Mouse (Mus musculus) embryonic facial prominence, embryonic 13.5 days (tissue): ENCODE measurements around the gene Tcf23. TPM values are rescaled to one million over a fixed set of nuclear protein-coding genes. Genes with fewer than 3 reads are reported as not detected.

Experiments used
- ATAC-seq: fragments of 200-750 bp; cut with Nextera tagmentation; 2 replicates; pipeline ENCODE4 v1.8.0; 2017; ENCODE audit warnings: low read depth; ENCODE audit not compliant: insufficient number of reproducible peaks, insufficient read depth, low FRiP score, low TSS enrichment
- H3K27ac ChIP-seq: fragments of 300-500 bp; sonication (generic); 2 replicates; pipeline ENCODE4 v1.5.1; 2015; ENCODE audit warnings: moderate library complexity, mild to moderate bottlenecking, inconsistent platforms
- H3K27me3 ChIP-seq: fragments of 300-500 bp; sonication (generic); 2 replicates; pipeline ENCODE4 v1.6.1; 2015; ENCODE audit warnings: mild to moderate bottlenecking, inconsistent platforms
- H3K36me3 ChIP-seq: fragments of 300-500 bp; sonication (generic); 2 replicates; pipeline ENCODE4 v1.6.1; 2015; ENCODE audit warnings: mild to moderate bottlenecking, inconsistent platforms
- H3K4me1 ChIP-seq: fragments of 300-500 bp; sonication (generic); 2 replicates; pipeline ENCODE4 v1.6.1; 2015; ENCODE audit warnings: inconsistent platforms
- H3K4me2 ChIP-seq: fragments of 300-500 bp; sonication (generic); 2 replicates; pipeline ENCODE4 v1.6.1; 2015; ENCODE audit warnings: moderate library complexity, mild to moderate bottlenecking, inconsistent platforms
- H3K4me3 ChIP-seq: fragments of 300-500 bp; sonication (generic); 2 replicates; pipeline ENCODE4 v1.5.1; 2015; ENCODE audit warnings: mild to moderate bottlenecking, inconsistent platforms
- H3K9ac ChIP-seq: fragments of 300-500 bp; sonication (generic); 2 replicates; pipeline ENCODE4 v1.6.1; 2015; ENCODE audit warnings: mild to moderate bottlenecking, inconsistent platforms
- H3K9me3 ChIP-seq: fragments of 300-500 bp; sonication (generic); 2 replicates; pipeline ENCODE4 v1.6.1; 2016; ENCODE audit warnings: inconsistent platforms
- WGBS: fragments of 180-500 bp; shearing (Covaris S2); methylation state at CpG from one replicate; pipeline ENCODE4 v1.1.7; 2015; ENCODE audit warnings: mixed read lengths; 5-methylcytosine and 5-hydroxymethylcytosine counted together
- polyA plus RNA-seq: library from polyadenylated mRNA; unstranded; fragments of >200 nt; fragmentation: Nextera tagmentation; extraction: Ambion mirVana; gene quantifications from 2 replicates; pipeline ENCODE4 v1.2.1, GENCODE M21; 2015

Gene Tcf23
- polyA plus RNA-seq, 1 experiment from 2014 or later = not detected

GRCm38 (mm10) chr5:30963916-30964315, 4.5 kb upstream of the Tcf23 start:
- Histone ChIP-seq H3K9ac (no peak overlapping the region), H3K27me3 (no peaks in the 10 kb centered on the region), H3K4me2 (no peak overlapping the region), H3K9me3 (no peaks in the 10 kb centered on the region), H3K36me3 (0 out of 2 replicates have a peak, but pooled peaks cover under 1% of the 10 kb centered on the region), H3K4me3 (no peak overlapping the region), H3K27ac (no peak overlapping the region), H3K4me1 (peaks cover 5% of the 10 kb centered on the region)
- no peak for ATAC-seq
- 78% methylated on average over 3 of the region's 3 CpGs for WGBS

DNA sequence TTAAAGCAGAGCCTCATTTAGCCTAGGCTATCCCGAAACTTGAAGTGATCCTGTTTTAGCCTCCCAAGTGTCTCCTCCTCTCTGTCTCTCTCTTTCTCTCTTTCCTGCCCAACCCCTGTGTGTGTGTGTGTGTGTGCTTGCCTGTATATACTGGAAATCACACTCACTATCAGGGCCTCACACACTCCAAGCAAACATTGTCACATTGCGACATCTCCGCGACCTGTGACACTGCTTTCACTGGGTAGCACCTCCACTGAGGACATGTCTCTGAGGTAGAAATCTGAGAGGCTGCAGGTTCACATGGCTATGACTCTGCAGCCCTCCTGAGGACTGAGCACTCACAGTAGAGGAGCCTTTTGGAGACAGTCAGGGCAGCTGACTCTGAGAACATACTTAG, 2.3 kb upstream of the Tcf23 start:
- no peaks in the 10 kb centered on the region for H3K9me3 ChIP-seq
- no peaks in the 10 kb centered on the region for H3K27me3 ChIP-seq
- no peak overlapping the region for H3K9ac ChIP-seq
- H3K27ac ChIP-seq = no peak overlapping the region
- no peak for ATAC-seq
- H3K36me3 ChIP-seq = no peaks in the 10 kb centered on the region
- WGBS = 95% methylated on average over 4 of the region's 4 CpGs
- H3K4me3 ChIP-seq = no peak overlapping the region
- H3K4me1 ChIP-seq = no peaks in the 10 kb centered on the region
- no peak overlapping the region for H3K4me2 ChIP-seq

DNA sequence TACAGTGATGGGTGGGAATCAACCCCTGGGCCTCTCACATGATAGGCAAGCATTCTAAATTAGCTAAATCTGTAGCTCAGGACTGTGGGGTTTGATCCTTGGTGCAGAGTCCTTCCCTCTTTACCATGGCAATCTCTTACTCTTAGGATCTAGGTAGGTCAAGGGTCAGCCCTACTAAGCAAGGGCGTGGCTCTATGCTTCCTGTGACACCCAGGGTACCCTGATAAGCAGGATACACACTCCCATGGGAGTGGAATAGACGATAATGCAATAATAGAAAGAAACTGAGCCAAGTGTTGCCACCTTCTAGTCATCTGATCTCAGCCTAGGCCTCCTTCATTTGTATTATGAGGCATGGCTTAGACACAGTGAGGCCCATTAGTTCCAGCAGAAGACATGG, 978 bp downstream of the Tcf23 start:
- WGBS = 70% methylated on average over 2 of the region's 2 CpGs
- no peak overlapping the region for H3K4me3 ChIP-seq

GRCm38 (mm10) chr5:30974870-30975656, 6.6 kb downstream of the Tcf23 start:
- no peaks in the 10 kb centered on the region for H3K4me1 ChIP-seq
- H3K9ac ChIP-seq = no peak overlapping the region
- no peak overlapping the region for H3K4me2 ChIP-seq
- H3K36me3 ChIP-seq = no peaks in the 10 kb centered on the region
- H3K27ac ChIP-seq = no peak overlapping the region
- H3K9me3 ChIP-seq = no peaks in the 10 kb centered on the region
- 74% methylated on average over 9 of the region's 9 CpGs for WGBS
- no peak overlapping the region for H3K4me3 ChIP-seq
- H3K27me3 ChIP-seq = no peaks in the 10 kb centered on the region
- ATAC-seq = 0 out of 2 replicates have a peak, but pooled peaks have one; percentile 37

More for the DNA sequence above, 978 bp downstream of the Tcf23 start:
- H3K27me3 ChIP-seq = no peaks in the 10 kb centered on the region
- no peaks in the 10 kb centered on the region for H3K4me1 ChIP-seq
- no peaks in the 10 kb centered on the region for H3K9me3 ChIP-seq
- H3K27ac ChIP-seq = no peak overlapping the region
- H3K4me2 ChIP-seq = no peak overlapping the region
- ATAC-seq = no peak
- no peaks in the 10 kb centered on the region for H3K36me3 ChIP-seq
- no peak overlapping the region for H3K9ac ChIP-seq

DNA sequence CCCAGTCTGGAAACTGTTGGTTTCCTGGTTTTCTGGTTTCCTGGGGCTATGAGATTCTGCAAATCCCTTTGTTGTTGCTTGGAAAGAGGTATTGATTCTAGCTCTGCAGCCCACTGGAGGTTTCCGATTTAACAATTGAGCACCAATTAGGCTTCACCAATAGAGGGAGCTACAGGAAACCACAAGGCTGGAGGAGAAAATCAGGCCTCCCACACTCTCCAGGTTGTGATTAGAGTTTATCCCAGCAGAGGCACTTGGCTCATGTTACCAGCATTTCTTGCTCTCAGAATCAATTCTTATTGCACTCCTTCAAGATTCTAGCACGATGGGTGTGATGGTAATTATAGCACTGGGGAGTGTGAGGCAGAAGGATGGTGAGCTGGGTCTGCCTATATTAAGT, 13.9 kb downstream of the Tcf23 start:
- Histone ChIP-seq H3K27ac (no peak overlapping the region), H3K9me3 (no peaks in the 10 kb centered on the region), H3K4me1 (no peaks in the 10 kb centered on the region), H3K9ac (no peak overlapping the region), H3K27me3 (no peaks in the 10 kb centered on the region), H3K4me2 (no peak overlapping the region), H3K4me3 (no peak overlapping the region), H3K36me3 (no peaks in the 10 kb centered on the region)
- ATAC-seq = no peak
- 23% methylated on average over 2 of the region's 2 CpGs for WGBS

DNA sequence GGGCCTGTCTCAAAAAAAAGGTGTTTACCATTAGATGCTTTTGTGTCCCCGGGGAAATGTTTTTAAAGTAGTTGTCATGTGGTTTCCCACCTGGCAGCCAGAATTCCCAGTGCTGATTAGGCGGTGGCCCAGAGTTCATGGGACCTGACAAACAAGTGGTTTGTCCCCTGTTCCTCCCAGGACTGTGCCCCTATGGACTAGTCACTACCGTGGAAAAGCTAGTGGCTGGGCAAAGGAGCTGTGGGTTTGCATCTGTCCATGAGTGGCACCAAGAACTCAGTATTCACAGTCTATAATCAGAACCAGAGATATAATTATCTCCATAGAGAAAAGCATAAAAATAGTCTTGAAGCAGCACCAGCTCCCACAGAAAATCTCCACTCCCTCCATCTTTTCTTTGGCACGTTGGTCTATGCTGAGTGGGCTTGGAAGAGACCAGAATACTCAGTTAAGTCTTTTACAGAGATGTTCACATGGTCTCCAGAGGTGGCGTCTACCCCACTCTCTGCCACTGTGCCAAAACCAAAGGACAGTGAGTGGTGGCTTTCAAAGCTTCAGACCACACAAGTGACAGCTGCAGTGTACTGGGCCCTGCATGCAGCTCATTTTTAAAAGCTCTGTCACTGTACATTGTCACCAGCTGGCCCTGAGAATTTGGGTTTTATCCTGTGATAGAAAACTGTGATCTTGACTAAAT, 24.7 kb downstream of the Tcf23 start:
- H3K9me3 ChIP-seq = no peaks in the 10 kb centered on the region
- H3K36me3 ChIP-seq = no peaks in the 10 kb centered on the region
- no peak overlapping the region for H3K4me2 ChIP-seq
- no peak overlapping the region for H3K9ac ChIP-seq
- ATAC-seq = no peak; the same call in 1 of the 2 replicates
- 66% methylated on average over 5 of the region's 5 CpGs for WGBS
- no peak overlapping the region for H3K27ac ChIP-seq
- no peaks in the 10 kb centered on the region for H3K27me3 ChIP-seq
- no peaks in the 10 kb centered on the region for H3K4me1 ChIP-seq
- no peak overlapping the region for H3K4me3 ChIP-seq

GRCm38 (mm10) chr5:30994074-30994473, 25.6 kb downstream of the Tcf23 start:
- H3K27ac ChIP-seq = no peak overlapping the region
- no peaks in the 10 kb centered on the region for H3K36me3 ChIP-seq
- H3K27me3 ChIP-seq = no peaks in the 10 kb centered on the region
- WGBS = 72% methylated on average over 3 of the region's 3 CpGs
- H3K4me2 ChIP-seq = no peak overlapping the region
- no peaks in the 10 kb centered on the region for H3K4me1 ChIP-seq
- ATAC-seq = no peak
- no peaks in the 10 kb centered on the region for H3K9me3 ChIP-seq
- no peak overlapping the region for H3K4me3 ChIP-seq
- no peak overlapping the region for H3K9ac ChIP-seq

DNA sequence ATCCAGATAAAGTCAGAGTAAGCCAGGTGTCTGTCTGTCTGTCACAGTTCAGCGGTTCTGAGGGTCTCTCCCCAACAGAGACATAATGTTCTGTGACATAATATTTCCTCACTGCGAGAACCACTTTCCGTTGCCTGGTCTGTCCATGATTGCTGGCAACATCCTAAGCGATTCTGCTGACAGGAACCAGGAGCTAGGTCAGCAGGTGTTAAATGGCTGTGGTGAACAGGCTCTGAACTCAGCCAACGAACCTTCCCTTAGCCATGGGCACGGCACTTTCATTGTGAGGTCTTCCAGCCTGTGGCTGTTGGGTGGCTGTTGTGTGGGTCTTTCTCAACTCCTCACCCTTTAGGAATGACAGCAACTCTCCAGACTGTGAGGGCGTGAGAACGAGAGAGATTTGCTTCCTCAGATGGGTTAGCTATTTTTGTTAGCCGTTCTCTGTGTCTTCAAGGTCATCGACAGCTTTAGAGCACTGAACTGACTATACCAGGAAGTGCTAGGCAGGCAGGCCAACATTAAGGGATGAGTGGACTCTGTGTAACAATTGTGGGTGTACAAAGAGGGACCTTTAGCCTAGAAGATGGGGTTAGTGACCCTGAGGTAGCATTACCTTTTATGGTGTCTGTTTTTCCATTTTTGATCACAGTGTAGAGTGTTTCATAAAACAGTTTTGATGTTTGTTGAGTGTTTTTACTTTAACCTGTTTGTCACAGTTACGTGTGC, 26.6 kb downstream of the Tcf23 start:
- H3K27me3 ChIP-seq = no peaks in the 10 kb centered on the region
- H3K36me3 ChIP-seq = no peaks in the 10 kb centered on the region
- no peaks in the 10 kb centered on the region for H3K4me1 ChIP-seq
- no peak overlapping the region for H3K27ac ChIP-seq
- H3K9ac ChIP-seq = no peak overlapping the region
- ATAC-seq = no peak
- H3K4me3 ChIP-seq = no peak overlapping the region
- WGBS = 70% methylated on average over 11 of the region's 11 CpGs
- H3K9me3 ChIP-seq = no peaks in the 10 kb centered on the region
- H3K4me2 ChIP-seq = no peak overlapping the region

- Histone ChIP-seq H3K4me1 (no peaks in the 10 kb centered on the region), H3K9ac (no peak overlapping the region), H3K27me3 (no peaks in the 10 kb centered on the region), H3K4me3 (no peak overlapping the region), H3K36me3 (no peaks in the 10 kb centered on the region), H3K9me3 (no peaks in the 10 kb centered on the region), H3K27ac (no peak overlapping the region), H3K4me2 (no peak overlapping the region)
- no peak for ATAC-seq
- WGBS = 20% methylated on average over 5 of the region's 5 CpGs
Observed at GRCm38 (mm10) chr5:30998306-30998705, 29.8 kb downstream of the Tcf23 start.

GRCm38 (mm10) chr5:30999324-30999723, 30.9 kb downstream of the Tcf23 start:
- 63% methylated on average over 5 of the region's 5 CpGs for WGBS
- Histone ChIP-seq H3K27ac (no peak overlapping the region), H3K9ac (no peak overlapping the region), H3K36me3 (no peaks in the 10 kb centered on the region), H3K9me3 (no peaks in the 10 kb centered on the region), H3K4me1 (0 out of 2 replicates have a peak, but pooled peaks cover 3% of the 10 kb centered on the region), H3K4me3 (no peak overlapping the region), H3K4me2 (no peak overlapping the region), H3K27me3 (no peaks in the 10 kb centered on the region)
- no peak for ATAC-seq

- 64% methylated on average over 7 of the region's 7 CpGs for WGBS
- no peak for ATAC-seq
- Histone ChIP-seq H3K36me3 (no peaks in the 10 kb centered on the region), H3K4me3 (no peak overlapping the region), H3K4me2 (no peak overlapping the region), H3K9me3 (no peaks in the 10 kb centered on the region), H3K9ac (no peak overlapping the region), H3K27me3 (no peaks in the 10 kb centered on the region), H3K4me1 (0 out of 2 replicates have a peak, but pooled peaks cover 3% of the 10 kb centered on the region), H3K27ac (no peak overlapping the region)
Observed at GRCm38 (mm10) chr5:31000122-31000521, 31.7 kb downstream of the Tcf23 start.
